Mouse (Mus musculus) cerebellum, adult 18-20 months (tissue): ENCODE measurements around the gene Dvl3.
A peak's percentile ranks its signal among the peaks of the same experiment; 100 is the strongest.
"Not testable (repeated sequence)": the region's sequence is repeated elsewhere in the genome, so short reads cannot be mapped to it uniquely, and the experiment has no call there.

Experiments
- DNase-seq, 2 experiments: peaks; one replicate each; pipeline ENCODE4 v3.0.0; 2021

Gene Dvl3

GRCm38 (mm10) chr16:20516726-20517201 is at the start of gene Dvl3:
Gene Dvl3, plus strand, starts transcription at chr16:20516982.
- peak; percentile 91 to 94 for DNase-seq

DNA sequence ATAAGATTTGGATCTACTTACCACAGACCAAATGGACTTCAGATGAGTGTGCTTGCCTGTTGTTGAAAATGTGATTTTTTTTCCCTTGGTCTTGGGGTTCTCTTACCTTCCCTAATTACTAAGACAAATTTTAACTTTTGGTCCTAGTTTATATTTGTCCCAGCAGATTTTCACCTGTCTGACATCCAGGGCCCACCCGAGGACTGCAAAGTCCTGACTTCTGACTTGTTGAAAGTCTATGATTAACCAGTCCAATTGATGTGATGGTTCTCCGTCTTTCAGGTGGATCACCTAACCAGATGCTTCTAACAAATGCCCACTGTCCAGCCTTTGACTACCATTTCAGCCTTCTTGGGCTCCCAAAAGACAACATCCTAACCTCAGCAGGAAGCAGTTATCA is 45.8 kb upstream of the Dvl3 start:
- no peak for DNase-seq

DNA sequence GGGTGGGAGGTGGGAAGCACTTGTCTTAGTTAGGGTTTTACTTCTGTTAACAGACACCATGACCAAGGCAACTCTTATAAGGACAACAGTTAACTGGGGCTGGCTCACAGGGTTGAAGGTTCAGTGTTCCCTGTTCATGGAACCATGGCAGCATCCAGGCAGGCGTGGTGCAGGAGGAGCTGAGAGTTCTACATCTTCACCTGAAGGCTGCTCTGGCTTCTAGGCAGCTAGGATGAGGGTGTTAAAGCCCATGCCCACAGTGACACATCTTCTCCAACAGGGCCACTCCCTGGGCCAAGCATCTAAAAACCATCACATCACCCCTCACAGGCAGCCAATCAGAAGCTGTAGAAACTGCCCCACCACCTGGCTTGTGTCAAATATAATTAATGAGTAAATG is 45.1 kb upstream of the Dvl3 start:
- no peak for DNase-seq

GRCm38 (mm10) chr16:20473748-20474147 is 43.0 kb upstream of the Dvl3 start:
- DNase-seq: no peak

DNA sequence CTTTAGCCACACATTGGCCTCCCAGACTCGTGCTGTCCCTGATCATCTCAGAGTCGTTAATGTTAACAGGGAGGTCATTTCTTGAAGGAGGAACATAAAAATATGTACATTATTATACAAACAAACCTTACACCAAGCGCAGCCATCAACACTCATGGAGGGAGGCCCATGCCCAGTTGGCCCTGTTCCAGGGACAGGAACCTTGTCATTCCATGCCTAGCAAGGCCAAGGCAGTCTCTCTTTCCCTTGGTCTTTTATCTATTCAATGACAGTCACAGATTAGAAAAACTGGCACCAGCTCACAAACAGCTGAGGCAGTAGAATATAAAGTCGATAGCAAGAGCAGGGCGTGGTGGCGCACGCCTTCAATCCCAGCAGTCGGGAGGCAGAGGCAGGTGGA is 42.6 kb upstream of the Dvl3 start:
- DNase-seq: no peak

DNA sequence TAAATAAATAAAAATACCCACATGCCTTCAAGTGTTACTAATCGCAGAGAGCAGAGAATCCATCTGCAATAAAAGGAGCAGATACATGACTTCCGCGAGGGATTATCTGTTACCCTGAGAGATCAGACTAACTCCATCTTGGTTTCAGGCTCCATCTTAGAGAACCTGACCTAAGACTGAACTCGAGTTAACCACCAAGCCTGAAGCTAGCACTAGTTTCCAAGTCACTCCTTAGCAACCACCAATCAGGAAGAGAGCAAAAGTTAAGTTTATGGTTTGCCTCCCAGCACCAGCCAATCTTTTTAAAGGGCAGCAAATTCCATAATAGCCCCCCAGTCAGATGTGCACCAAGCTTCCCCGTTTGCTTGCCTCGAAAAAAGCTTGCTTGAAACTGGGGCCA is 42.0 kb upstream of the Dvl3 start:
- DNase-seq: no peak

- DNase-seq: no peak
These were observed 41.4 kb upstream of the Dvl3 start for GRCm38 (mm10) chr16:20475335-20475734.

GRCm38 (mm10) chr16:20476857-20477256 is 39.9 kb upstream of the Dvl3 start:
- DNase-seq: no peak

DNA sequence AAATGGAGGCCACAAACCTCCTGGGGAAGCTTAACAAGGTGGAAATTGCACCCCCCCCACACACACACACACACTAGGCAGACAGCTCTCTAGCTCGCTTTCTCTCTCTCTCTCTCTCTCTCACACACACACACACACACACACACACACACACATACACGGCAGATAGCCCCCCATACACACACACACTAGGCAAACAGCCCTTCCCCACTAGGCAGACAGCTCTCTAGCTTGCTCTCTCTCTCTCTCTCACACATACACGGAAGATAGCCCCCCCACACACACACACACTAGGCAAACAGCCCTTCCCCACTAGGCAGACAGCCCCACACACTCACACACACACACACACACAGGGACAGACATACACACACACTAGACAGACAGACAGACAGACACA is 39.5 kb upstream of the Dvl3 start:
- DNase-seq: no peak

DNA sequence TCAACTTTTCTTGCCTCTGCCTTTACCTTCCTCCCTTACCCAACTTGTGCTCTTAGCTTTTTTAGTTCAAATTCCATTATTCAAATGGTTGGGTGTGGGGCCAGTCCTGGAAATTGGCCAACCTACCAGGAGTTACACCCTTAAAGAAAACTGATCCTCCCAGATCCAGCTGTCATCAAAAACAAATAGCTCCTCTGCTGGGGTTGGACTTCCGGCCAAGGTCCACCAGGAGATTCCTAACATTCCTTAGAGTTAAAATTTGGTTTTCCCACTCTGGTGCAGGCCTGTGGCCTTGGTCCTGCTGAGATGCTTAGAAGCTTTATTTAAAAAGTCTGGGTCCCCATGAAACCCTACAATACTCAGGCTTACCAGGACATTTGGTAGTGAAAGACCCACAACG is 38.3 kb upstream of the Dvl3 start:
- DNase-seq: no peak

GRCm38 (mm10) chr16:20479026-20479760 is 37.6 kb upstream of the Dvl3 start:
- DNase-seq: not testable (repeated sequence)

DNA sequence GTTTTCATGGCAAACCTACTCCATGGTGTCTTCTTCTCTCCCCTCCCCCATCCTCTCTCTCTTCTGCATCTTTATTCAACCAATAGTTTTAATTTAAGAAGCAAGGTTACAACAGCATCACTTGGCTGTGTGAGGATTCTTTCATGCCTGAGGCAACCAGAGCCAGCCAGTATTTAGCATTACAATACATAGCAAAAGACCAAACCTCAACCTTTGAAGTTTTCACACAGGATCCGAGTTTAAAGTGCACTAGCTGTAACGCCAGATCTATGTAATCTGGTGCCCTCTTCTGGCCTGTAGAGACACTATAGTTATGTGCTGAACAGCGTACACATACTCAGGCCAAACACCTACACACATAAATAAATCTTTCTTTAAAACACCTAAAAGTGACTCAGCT is 36.7 kb upstream of the Dvl3 start:
- no peak for DNase-seq

DNA sequence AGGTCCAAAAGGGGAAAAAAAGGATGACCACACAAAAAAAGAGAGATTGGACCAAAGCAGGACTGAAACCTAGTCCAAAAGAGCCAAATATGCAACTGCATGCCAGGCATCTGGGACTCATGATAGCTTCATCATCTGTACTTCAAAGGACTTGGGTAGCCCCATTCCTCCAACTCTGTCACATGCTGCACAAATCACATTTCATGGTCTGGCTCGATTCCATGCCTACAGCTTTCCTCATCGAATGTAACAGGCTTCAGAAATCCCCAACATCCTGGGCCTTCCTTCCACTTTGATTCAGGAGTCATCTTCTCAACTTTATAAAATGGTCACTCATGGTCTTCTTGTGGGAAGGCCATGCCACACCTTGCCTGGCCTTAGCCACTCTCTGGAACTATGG is 35.0 kb upstream of the Dvl3 start:
- no peak for DNase-seq

- DNase-seq: not testable (repeated sequence)
These were observed 33.1 kb upstream of the Dvl3 start for GRCm38 (mm10) chr16:20483716-20484115.

GRCm38 (mm10) chr16:20485061-20485460 is 31.7 kb upstream of the Dvl3 start:
- no peak for DNase-seq

DNA sequence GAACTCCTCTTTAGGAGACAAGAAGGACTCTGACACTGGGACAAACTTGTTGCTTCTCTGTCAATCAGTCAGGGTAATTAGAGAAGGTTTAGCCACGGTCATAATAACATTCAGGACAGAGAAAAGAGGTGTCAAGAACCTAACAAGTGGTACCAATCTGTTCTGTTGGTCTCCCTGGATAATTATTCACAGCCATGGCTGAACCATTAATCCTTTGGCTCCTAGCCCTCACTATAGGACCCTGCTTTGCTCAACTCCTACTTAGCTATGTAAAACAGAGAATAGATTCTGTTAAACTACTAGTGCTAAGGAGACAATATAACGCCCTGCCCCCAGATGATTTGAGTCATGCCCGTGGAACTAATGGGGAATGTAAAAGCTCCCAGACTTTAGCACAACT is 30.7 kb upstream of the Dvl3 start:
- no peak for DNase-seq

DNA sequence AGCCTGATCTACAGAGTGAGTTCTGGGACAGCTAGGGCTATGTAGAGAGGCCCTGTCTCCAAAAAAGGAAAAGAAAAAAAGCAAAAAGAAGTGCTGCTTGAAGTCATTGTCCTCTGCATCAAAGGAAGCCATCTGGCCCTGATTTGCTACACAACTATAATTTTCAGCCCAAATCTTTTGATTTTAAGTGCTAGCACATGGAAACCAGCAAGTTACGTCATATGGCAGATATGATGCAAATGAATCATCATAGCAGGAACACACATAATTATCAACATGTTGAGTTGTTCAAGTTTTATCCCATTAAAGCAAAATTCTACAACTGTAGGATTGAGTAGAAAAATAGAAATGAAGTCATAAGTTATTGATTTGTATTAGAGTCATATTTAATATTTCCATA is 28.6 kb upstream of the Dvl3 start:
- DNase-seq: no peak

DNA sequence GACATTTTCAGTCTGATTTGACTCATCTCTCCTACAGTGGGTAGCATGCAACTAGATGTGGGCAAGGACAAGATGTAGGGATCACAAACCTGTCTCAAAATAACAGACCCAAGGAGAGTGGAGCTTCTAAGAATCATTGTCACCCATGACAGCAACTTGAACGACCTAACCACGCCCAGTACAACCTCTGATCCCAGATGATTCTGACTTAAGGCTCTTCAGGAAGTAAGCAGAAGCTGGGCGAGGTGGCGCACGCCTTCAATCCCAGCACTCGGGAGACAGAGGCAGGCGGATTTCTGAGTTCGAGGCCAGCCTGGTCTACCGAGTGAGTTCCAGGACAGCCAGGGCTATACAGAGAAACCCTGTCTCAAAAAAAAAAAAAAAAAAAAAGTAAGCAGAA is 28.0 kb upstream of the Dvl3 start:
- DNase-seq: not testable (repeated sequence)

DNA sequence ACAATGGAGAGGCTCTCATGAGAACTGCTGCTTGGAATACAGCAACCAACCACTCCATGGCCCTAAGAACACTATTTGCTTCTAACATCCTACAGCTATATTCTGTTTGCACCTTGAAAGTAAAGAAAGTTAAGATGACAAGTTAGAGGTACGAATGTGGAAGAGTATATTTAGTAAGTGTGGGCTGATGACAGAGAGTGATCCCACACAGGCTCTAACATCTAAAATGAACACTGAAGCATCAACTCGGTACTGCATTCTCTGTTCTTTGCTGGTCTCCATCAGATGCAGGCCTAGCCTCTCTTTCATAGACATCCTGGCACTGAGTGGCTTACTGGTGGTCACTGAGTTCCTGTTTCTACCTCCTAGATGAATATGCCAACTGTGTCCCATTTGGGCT is 27.5 kb upstream of the Dvl3 start:
- no peak for DNase-seq

DNA sequence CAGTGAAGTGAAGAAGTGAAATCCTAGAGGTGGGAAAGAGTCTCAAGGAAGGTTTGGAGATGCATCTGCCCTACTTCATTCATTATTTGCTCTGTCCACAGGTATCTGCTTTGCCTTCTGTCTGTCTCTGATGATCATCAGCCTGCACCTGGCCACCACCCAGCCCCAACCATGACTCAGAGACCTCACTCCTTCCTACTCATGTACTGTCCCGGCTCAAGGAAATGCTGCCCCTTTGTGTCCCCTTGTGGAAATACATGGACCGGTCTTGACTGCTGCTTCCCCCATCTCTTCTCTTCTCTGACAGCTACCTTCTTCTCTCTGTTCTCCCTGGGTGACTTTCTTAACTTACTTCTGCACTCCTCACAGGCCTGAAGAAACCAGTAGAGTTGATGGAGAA is 26.2 kb upstream of the Dvl3 start:
- DNase-seq: no peak

- DNase-seq: no peak
These were observed 25.5 kb upstream of the Dvl3 start for GRCm38 (mm10) chr16:20491301-20491700.

DNA sequence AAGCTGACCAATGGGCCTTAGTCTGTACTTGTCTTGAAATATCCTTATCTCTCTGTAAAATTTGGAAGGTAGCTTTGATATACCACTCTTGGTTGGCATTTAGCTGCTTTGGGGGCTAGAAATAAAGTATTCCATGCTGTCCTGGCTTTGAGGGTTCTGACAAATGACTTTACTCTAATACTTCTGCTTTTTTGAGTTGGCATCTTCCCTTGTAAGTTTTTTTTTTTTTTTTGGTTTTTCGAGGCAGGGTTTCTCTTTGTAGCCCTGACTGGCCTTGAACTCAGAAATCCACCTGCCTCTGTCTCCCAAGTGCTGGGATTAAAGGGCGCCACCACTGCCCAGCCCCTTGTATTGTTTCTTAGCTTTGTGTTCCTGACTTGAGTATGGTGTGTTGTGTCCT is 23.3 kb upstream of the Dvl3 start:
- DNase-seq: no peak

- DNase-seq: peak; percentile 67 to 68
These were observed 19.8 kb upstream of the Dvl3 start for GRCm38 (mm10) chr16:20496671-20497600.
